Mouse (Mus musculus) 416B (cell line): ENCODE results near the gene Icam1.

ENCODE experiments used
- DNase-seq: peaks from one replicate; pipeline ENCODE4 v3.0.0; 2011; ENCODE audit warnings: low read depth

Gene Icam1

GRCm38 (mm10) chr9:21015571-21016130 lies at the start of gene Icam1:
TSS of gene Icam1 (plus strand) at chr9:21015985.
- DNase-seq: peak; percentile 76

GRCm38 (mm10) chr9:20966008-20966407 lies 49.8 kb upstream of the Icam1 start:
- DNase-seq: no peak

- no peak for DNase-seq
Observed at GRCm38 (mm10) chr9:20966747-20967146, 49.0 kb upstream of the Icam1 start.

- no peak for DNase-seq
Observed at GRCm38 (mm10) chr9:20971751-20972140, 44.0 kb upstream of the Icam1 start.

- no peak for DNase-seq
Observed at GRCm38 (mm10) chr9:20972141-20972992, 43.4 kb upstream of the Icam1 start.

GRCm38 (mm10) chr9:20973001-20973681 lies 42.6 kb upstream of the Icam1 start:
- no peak for DNase-seq

GRCm38 (mm10) chr9:20973682-20974075 lies 42.1 kb upstream of the Icam1 start:
- peak; percentile 62 for DNase-seq

- no peak for DNase-seq
Observed at GRCm38 (mm10) chr9:20975431-20976215, 40.2 kb upstream of the Icam1 start.

- peak; percentile 81 for DNase-seq
Observed at GRCm38 (mm10) chr9:20976216-20976960, 39.4 kb upstream of the Icam1 start, which contains the start of gene S1pr2. TSS of gene S1pr2 (minus strand) at chr9:20976781.

- DNase-seq: no peak
Observed at GRCm38 (mm10) chr9:20976961-20977689, 38.7 kb upstream of the Icam1 start.

GRCm38 (mm10) chr9:20978409-20979095 lies 37.2 kb upstream of the Icam1 start:
- no peak for DNase-seq

- DNase-seq: no peak
Observed at GRCm38 (mm10) chr9:20979181-20979580, 36.6 kb upstream of the Icam1 start.

- DNase-seq: no peak
Observed at GRCm38 (mm10) chr9:20979769-20980168, 36.0 kb upstream of the Icam1 start.

GRCm38 (mm10) chr9:20982171-20982570 lies 33.6 kb upstream of the Icam1 start:
- DNase-seq: no peak

GRCm38 (mm10) chr9:20983169-20983568 lies 32.6 kb upstream of the Icam1 start:
- no peak for DNase-seq

GRCm38 (mm10) chr9:20986952-20987686 lies 28.7 kb upstream of the Icam1 start:
- no peak for DNase-seq

GRCm38 (mm10) chr9:20987953-20988352 lies 27.8 kb upstream of the Icam1 start:
- no peak for DNase-seq

- DNase-seq: no peak
Observed at GRCm38 (mm10) chr9:20990861-20991260, 24.9 kb upstream of the Icam1 start.

GRCm38 (mm10) chr9:20991587-20991986 lies 24.2 kb upstream of the Icam1 start:
- no peak for DNase-seq
